Mouse (Mus musculus): ENCODE results near the gene Adam30.
A peak's percentile ranks its signal among the peaks of the same experiment; 100 is the strongest.

- TF ChIP-seq ZC3H11A (IDR thresholded peaks at IDR 0.05; ENCODE audit: borderline replicate concordance, low read depth, low read length) (peak; percentile 88; the same call in 1 of the 2 replicates), MAFK (IDR thresholded peaks at IDR 0.05; ENCODE audit: insufficient read depth, low read depth, low read length) (no peak), HCFC1 (IDR thresholded peaks at IDR 0.05; ENCODE audit: borderline replicate concordance, insufficient read depth, low read length) (no peak)
Measured at GRCm38 (mm10) chr3:98180805-98181204, 20.4 kb downstream of the Adam30 start.

All from ES-E14 (cell line).